Mouse (Mus musculus) kidney, postnatal 14 days (tissue): ENCODE measurements around the gene Olfr1413.

Experiments used
- DNase-seq: peaks from one replicate; pipeline ENCODE4 v3.0.0; 2022; ENCODE audit warnings: mixed read lengths

The Olfr1413 gene

DNA sequence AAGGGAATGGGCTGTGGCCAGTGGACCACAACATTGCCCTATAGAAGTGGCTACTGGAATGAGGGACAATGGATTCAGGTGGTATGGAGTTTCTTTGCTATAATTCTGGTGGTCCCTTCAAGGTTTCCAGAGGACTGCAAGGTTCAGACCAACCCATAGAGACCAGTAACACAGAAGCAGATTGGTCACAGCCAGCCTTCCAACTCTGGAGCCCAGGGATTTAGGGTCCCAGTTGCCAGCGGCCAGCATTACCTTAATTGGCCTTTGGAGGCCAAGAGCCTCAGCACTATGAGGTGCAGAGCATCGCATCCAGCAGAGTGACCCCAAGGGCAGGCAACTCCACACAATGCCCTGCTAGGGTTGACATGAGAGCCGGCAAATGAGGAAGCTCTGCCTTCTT is at the start of gene Olfr1413:
TSS of gene Olfr1413 (plus strand) at position 301 of the 400 bp plus-strand sequence.
- DNase-seq, result no peak

DNA sequence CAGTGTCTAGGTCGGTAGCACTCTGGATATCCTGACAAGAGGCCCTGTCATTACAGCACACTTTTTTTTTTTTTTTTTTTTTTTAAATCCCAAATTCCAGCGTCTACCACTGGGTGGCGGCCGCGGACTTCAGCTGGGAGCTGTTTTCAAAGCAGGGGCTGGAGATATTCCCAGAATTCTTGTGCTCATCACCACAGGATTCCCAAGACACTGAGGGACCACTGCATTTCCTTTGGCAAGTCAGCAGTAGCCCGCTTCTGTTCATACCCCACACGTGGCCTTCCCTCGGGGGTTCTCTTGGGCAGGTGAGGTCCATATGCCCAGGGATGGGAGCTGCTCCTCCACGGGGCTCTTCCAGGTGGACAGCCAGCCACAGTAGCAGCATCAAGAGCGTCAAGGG is 49.7 kb upstream of the Olfr1413 start:
- peak; percentile 38 for DNase-seq

DNA sequence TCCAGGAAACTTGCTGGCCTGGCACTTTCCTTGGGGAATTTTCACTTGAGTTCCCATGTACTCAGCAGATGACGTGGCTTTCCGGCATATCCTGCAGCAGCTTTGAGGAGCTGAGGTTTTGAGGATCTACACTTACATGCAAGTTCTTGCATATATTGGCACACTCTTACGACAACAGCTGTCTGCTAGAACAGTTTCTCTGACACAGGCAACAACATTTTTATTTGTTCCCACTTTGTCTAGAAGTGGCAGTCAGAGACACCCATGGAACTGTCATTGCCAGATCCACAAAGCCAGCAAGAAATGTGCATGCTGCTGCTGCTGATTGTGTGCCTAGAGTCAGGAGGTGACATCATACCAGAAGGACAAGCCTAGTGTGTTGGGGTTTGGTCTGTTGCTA is 47.4 kb upstream of the Olfr1413 start:
- no peak for DNase-seq

GRCm38 (mm10) chr1:92536972-92537371 is 34.1 kb upstream of the Olfr1413 start:
- no peak for DNase-seq

- no peak for DNase-seq
These were observed 32.1 kb upstream of the Olfr1413 start for GRCm38 (mm10) chr1:92539071-92539470.

GRCm38 (mm10) chr1:92545929-92546328 is 25.2 kb upstream of the Olfr1413 start:
- DNase-seq, result no peak

DNA sequence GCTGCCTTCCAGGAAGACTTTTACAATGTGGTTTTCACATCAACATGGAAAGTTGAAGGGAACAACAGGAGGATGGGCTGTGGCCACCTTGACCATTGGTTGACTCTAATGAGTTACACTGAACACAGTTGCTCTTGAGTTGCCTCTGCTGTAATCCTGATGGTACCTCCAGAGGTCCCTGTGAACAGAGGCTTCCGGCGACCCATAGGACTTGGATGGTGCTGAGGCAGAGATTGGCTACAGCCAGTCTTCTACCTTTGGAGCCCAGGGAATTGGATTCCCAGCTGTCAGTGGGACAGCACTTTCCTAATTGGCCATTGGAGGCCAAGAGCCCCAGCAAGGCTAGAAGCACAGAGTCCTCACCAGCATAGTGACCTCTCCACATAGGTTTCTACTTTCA is 14.4 kb downstream of the Olfr1413 start, which contains the start of gene Olfr1412:
TSS of gene Olfr1412 (plus strand) at position 301 of the 400 bp plus-strand sequence.
- DNase-seq, result no peak

GRCm38 (mm10) chr1:92594111-92594510 is 23.0 kb downstream of the Olfr1413 start, which contains the start of gene Olfr1411:
Olfr1411 (plus strand) TSS chr1:92594411.
- DNase-seq, result no peak

DNA sequence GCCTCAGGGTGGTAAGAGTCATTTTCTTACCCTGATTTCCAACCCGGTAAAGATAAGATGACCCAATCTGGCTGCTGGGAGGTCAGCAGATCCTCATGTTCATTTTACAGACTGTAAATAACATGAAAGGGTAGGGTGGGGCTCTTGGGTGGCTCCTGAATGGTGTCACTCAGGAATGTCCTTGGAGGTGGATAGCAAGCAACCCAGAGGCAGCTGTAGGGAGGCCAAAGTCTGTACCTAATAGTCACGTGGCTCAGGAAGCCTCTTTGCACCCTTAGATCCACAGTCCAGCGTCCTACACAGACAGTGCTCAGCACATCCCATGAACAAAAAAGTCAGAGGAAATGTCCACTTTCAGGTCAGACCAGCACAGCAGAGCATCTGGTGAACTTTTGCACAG is 24.9 kb downstream of the Olfr1413 start:
- DNase-seq, result no peak

GRCm38 (mm10) chr1:92605482-92605881 is 34.4 kb downstream of the Olfr1413 start, which contains the start of gene Olfr1410:
Olfr1410 (plus strand) TSS chr1:92605782.
- no peak for DNase-seq

GRCm38 (mm10) chr1:92607711-92608110 is 36.6 kb downstream of the Olfr1413 start:
- DNase-seq, result no peak

DNA sequence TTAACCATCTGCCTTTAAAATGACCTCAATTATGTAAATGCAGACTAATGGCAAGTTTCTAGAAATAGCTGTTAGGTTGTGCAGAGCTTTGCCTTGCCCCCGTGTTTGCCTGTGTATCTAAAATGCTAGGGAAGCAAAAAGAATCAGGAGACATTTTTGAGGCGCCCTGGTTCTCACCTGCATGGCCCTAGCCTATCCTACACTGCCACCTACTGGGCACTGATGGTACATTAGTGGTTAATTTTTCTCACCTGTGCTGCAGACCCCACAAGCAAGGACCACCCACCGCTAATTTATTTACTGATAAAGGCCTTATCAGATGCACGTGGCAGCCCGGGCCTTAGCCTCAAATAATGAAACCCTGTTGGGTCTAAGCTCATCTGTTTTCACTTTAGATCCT is 39.9 kb downstream of the Olfr1413 start:
- peak; percentile 63 for DNase-seq

GRCm38 (mm10) chr1:92613175-92613574 is 42.1 kb downstream of the Olfr1413 start:
- no peak for DNase-seq

- DNase-seq, result peak; percentile 25
These were observed 43.4 kb downstream of the Olfr1413 start for GRCm38 (mm10) chr1:92614516-92614915.

DNA sequence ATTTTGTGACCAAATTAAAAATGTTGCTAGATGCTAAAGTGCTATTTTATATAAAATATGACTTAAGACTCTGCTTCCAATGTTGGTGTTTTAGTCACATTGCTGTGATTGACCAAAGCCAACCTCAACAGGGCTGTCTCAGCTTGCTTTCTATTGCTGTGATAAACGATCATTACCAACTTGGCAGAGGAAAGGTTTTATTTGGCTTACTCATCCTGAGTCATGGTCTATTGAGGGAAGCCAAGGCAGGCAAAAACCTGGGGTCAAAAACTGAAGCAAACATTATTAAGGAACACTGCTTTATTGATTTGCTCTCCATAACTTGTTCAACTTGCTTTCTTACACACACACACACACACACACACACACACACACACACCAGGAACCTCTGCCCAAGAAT is 44.9 kb downstream of the Olfr1413 start:
- no peak for DNase-seq

DNA sequence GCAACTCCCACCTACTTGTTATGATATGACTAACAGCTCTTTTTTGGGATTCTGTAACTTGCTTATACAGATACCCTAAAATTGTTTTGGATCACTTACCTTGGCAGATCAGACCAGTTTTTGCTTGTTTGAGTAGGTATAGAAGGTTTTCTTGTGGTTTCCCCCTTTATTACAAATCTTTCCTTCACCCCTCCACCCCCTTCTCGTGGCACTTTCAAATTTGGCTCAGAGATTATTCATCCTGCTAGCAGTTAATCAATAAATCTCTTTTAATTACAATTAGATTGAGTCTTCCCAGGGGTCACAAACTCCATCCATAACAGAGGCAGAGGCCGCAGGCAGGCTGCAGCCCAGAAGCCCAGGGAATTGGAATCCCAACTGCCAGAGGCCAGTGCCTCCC is 46.4 kb downstream of the Olfr1413 start, which contains the start of gene Olfr12:
TSS of gene Olfr12 (plus strand) at position 301 of the 400 bp plus-strand sequence.
- no peak for DNase-seq

- peak; percentile 29 for DNase-seq
These were observed 47.2 kb downstream of the Olfr1413 start for GRCm38 (mm10) chr1:92618360-92618759.
